Comparison of ENCODE assay signal across 16 mouse cellular contexts in the genomic region with DNA sequence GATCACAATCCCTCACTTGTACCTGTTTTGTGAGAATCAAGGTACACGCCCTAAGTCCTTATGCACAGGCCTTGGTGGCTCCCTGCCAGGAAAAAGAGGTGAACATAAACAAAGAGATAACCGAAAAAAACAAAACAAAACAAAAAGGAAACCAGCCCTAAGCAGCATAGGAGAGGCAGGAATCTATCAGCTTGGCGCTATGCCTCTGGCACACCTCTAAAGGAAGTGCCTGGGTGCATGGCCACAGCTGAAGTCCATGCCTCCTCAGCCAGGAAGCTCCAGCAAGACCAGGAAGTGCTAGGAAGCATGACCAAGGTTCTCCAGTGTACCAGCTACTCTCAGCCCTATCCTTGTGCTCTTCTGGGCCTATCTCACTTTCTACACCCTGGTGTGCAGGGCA. TPM values are rescaled to one million over a fixed set of nuclear protein-coding genes. Genes with fewer than 3 reads are reported as not detected.
DNase-seq lines count a peak whose midpoint lies in the region; ATAC-seq lines count a peak whose summit lies in the region.
"Had no signal": no experiment of that assay in that cellular context is flagged by ENCODE, and none has a peak within 500 bp of the region (broad histone marks: within the 10 kb centered on the region; RNA-seq: fewer than 3 reads in every experiment).

No protein-coding gene starts in this region.

- DNase-seq in hindbrain, embryonic 14.5 days (ENCODE audit: low spot score) = no peak
- DNase-seq in 3T3-L1 (ENCODE audit: low read depth, low spot score) = peak; percentile 20
- peak; percentile 28 for DNase-seq in lung, postnatal 14 days
- DNase-seq in midbrain, embryonic 14.5 days = no peak
- no peak for DNase-seq in layer of hippocampus, postnatal 14 days (ENCODE audit: low spot score in 2 of 2)
- DNase-seq: adrenal gland, postnatal 36 days; cerebellum, postnatal 36 days; gastrocnemius, postnatal 14 days; liver; thymus, postnatal 4 days had no signal

- H3K9me3 ChIP-seq in hindbrain, embryonic 13.5 days = no peaks in the 10 kb centered on the region
- no peaks in the 10 kb centered on the region for H3K9me3 ChIP-seq in hindbrain, embryonic 14.5 days (ENCODE audit: control insufficient read depth, low read length)
- H3K9me3 ChIP-seq in intestine, embryonic 15.5 days = 0 out of 2 replicates have a peak, but pooled peaks cover 4% of the 10 kb centered on the region
- H3K9me3 ChIP-seq in midbrain, embryonic 14.5 days (ENCODE audit: control insufficient read depth, low read length) = no peaks in the 10 kb centered on the region

- 86% methylated on average over 3 of the region's 3 CpGs for WGBS in hindbrain, embryonic 13.5 days
- 73% methylated on average over 3 of the region's 3 CpGs for WGBS in hindbrain, embryonic 14.5 days
- 56% methylated on average over 3 of the region's 3 CpGs for WGBS in intestine, embryonic 15.5 days
- WGBS in midbrain, embryonic 14.5 days = 85% methylated on average over 3 of the region's 3 CpGs

- H3K36me3 ChIP-seq in hindbrain, embryonic 13.5 days = peaks cover 14% of the 10 kb centered on the region
- H3K36me3 ChIP-seq in hindbrain, embryonic 14.5 days (replicated peaks; ENCODE audit: control insufficient read depth, insufficient read depth) = peaks cover 16% of the 10 kb centered on the region
- H3K36me3 ChIP-seq in intestine, embryonic 15.5 days = no peaks in the 10 kb centered on the region
- peaks cover 12% of the 10 kb centered on the region; the same call in 1 of the 2 replicates for H3K36me3 ChIP-seq in midbrain, embryonic 14.5 days (ENCODE audit: control insufficient read depth, insufficient read depth, low read length)

- H3K9ac ChIP-seq in hindbrain, embryonic 13.5 days = 0 out of 2 replicates have a peak overlapping the region, but pooled peaks have one; percentile 13
- no peak overlapping the region for H3K9ac ChIP-seq in hindbrain, embryonic 14.5 days
- no peak overlapping the region for H3K9ac ChIP-seq in intestine, embryonic 15.5 days
- H3K9ac ChIP-seq in midbrain, embryonic 14.5 days (replicated peaks; ENCODE audit: low read length) = no peak overlapping the region

- peaks cover 5% of the 10 kb centered on the region; the same call in 1 of the 2 replicates for H3K4me1 ChIP-seq in hindbrain, embryonic 13.5 days (replicated peaks)
- no peaks in the 10 kb centered on the region for H3K4me1 ChIP-seq in hindbrain, embryonic 14.5 days (replicated peaks; ENCODE audit: control insufficient read depth, insufficient read depth, low read length)
- H3K4me1 ChIP-seq in intestine, embryonic 15.5 days (replicated peaks) = no peaks in the 10 kb centered on the region
- no peaks in the 10 kb centered on the region for H3K4me1 ChIP-seq in midbrain, embryonic 14.5 days (ENCODE audit: control insufficient read depth, insufficient read depth, low read length)

- H3K27ac ChIP-seq in hindbrain, embryonic 13.5 days = no peak overlapping the region
- no peak overlapping the region for H3K27ac ChIP-seq in hindbrain, embryonic 14.5 days
- H3K27ac ChIP-seq in intestine, embryonic 15.5 days = no peak overlapping the region
- no peak overlapping the region for H3K27ac ChIP-seq in midbrain, embryonic 14.5 days (replicated peaks; ENCODE audit: low read depth, low read length)
- H3K27ac ChIP-seq: layer of hippocampus, adult 2 months; macrophage had no signal

- H3K4me2 ChIP-seq in hindbrain, embryonic 13.5 days = no peak overlapping the region
- H3K4me2 ChIP-seq in hindbrain, embryonic 14.5 days (replicated peaks) = no peak overlapping the region
- H3K4me2 ChIP-seq in intestine, embryonic 15.5 days (replicated peaks) = no peak overlapping the region
- no peak overlapping the region for H3K4me2 ChIP-seq in midbrain, embryonic 14.5 days (ENCODE audit: low read length)

- no peak overlapping the region for H3K4me3 ChIP-seq in hindbrain, embryonic 13.5 days
- H3K4me3 ChIP-seq in hindbrain, embryonic 14.5 days (replicated peaks; ENCODE audit: low read length) = no peak overlapping the region
- H3K4me3 ChIP-seq in intestine, embryonic 15.5 days (replicated peaks) = no peak overlapping the region
- no peak overlapping the region for H3K4me3 ChIP-seq in midbrain, embryonic 14.5 days (replicated peaks; ENCODE audit: low read depth, low read length)
- H3K4me3 ChIP-seq: layer of hippocampus, adult 2 months had no signal

- no peaks in the 10 kb centered on the region for H3K27me3 ChIP-seq in hindbrain, embryonic 13.5 days
- no peaks in the 10 kb centered on the region for H3K27me3 ChIP-seq in hindbrain, embryonic 14.5 days (ENCODE audit: control insufficient read depth, insufficient read depth, low read length)
- H3K27me3 ChIP-seq in intestine, embryonic 15.5 days (replicated peaks) = no peaks in the 10 kb centered on the region
- H3K27me3 ChIP-seq in midbrain, embryonic 14.5 days (ENCODE audit: control insufficient read depth, insufficient read depth, low read length) = no peaks in the 10 kb centered on the region

- ATAC-seq in hindbrain, embryonic 13.5 days (ENCODE audit: low FRiP score) = no peak
- no peak for ATAC-seq in hindbrain, embryonic 14.5 days (ENCODE audit: low FRiP score)
- ATAC-seq in intestine, embryonic 15.5 days = 0 out of 2 replicates have a peak, but pooled peaks have one; percentile 22
- no peak for ATAC-seq in midbrain, embryonic 14.5 days (ENCODE audit: low FRiP score, low TSS enrichment)
- ATAC-seq: forebrain, embryonic 16.5 days; hindbrain, embryonic 16.5 days had no signal

RNA-seq across cellular contexts. Expression of gene Gal, which starts 34.9 kb away (rescaled TPM):
- 23.3 and 33.2 TPM in 2 replicates for polyA plus RNA-seq in hindbrain, embryonic 13.5 days (2015; fragmentation: Nextera tagmentation; extraction: Ambion mirVana)
- polyA plus RNA-seq in hindbrain, embryonic 14.5 days (2014; fragmentation: Nextera tagmentation; extraction: Ambion mirVana) = 16.2 and 22.4 TPM in 2 replicates
- 15.6 and 16.4 TPM in 2 replicates for polyA plus RNA-seq in intestine, embryonic 15.5 days (2015; fragmentation: Nextera tagmentation; extraction: Ambion mirVana)
- 4.6 and 7.5 TPM in 2 replicates for polyA plus RNA-seq in midbrain, embryonic 14.5 days (2014; fragmentation: Nextera tagmentation; extraction: Ambion mirVana)
- total RNA-seq in layer of hippocampus, postnatal 14 days (2021) = 1 to 10 TPM; 3.8 to 5.1 TPM
- polyA plus RNA-seq: macrophage had no signal

Comparison
In these comparisons a context has a peak if more than half of its experiments do, and no peak if none do; other contexts are left out.
1. DNase-seq: peak in 3T3-L1 (single experiment) and lung, postnatal 14 days (single experiment); none in hindbrain, embryonic 14.5 days (single experiment), midbrain, embryonic 14.5 days (single experiment) and layer of hippocampus, postnatal 14 days (0 of 2).